ENCODE assay signal across 24 mouse cellular contexts in the genomic region with DNA sequence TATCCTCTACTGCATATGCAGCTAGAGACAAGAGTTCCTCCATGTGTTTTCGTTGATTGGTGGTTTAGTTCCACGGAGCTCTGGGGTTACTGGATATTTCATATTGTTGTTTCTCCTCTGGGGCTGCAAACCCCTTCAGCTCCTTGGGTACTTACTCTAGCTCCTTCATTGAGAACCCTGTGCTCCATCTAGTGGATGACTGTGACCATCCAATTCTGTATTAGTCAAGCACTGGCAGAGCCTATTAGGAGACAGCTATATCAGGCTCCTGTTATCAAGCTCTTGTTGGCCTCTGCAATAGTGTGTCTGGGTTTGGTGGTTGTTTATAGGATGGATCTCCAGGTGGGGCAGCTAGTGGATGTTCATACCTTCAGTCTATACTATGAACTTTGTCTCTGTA.
DNase-seq lines count a peak whose midpoint lies in the region; ATAC-seq and TF ChIP-seq lines count a peak whose summit lies in the region.
"Had no signal": no experiment of that assay in that cellular context is flagged by ENCODE, and none has a peak within 500 bp of the region (broad histone marks: within the 10 kb centered on the region; RNA-seq: fewer than 3 reads in every experiment).

No protein-coding gene starts in this region.

- no peak overlapping the region for H3K4me3 ChIP-seq in heart, adult 2 months
- no peak overlapping the region for H3K4me3 ChIP-seq in heart, embryonic 10.5 days
- no peak overlapping the region for H3K4me3 ChIP-seq in hindbrain, embryonic 13.5 days
- H3K4me3 ChIP-seq: forebrain, embryonic 10.5 days; forebrain, embryonic 13.5 days; hindbrain, embryonic 12.5 days; intestine, embryonic 15.5 days had no signal

- no peak for ATAC-seq in hindbrain, embryonic 13.5 days (ENCODE audit: low FRiP score)
- ATAC-seq: forebrain, embryonic 13.5 days; forebrain, embryonic 16.5 days; hindbrain, embryonic 16.5 days; intestine, embryonic 15.5 days; Patski had no signal

- no peaks in the 10 kb centered on the region for H3K79me2 ChIP-seq in heart, adult 2 months (replicated peaks; ENCODE audit: control insufficient read depth, insufficient read depth, low read length)

- intact Hi-C loops in heart, adult 2 months (cut with DNase I), result no loop called here
- intact Hi-C loops in heart, postnatal 10 days (cut with DNase I), result no loop called here

- TF ChIP-seq EP300 in heart, adult 2 months (IDR thresholded peaks at IDR 0.05; ENCODE audit: insufficient read depth, low read depth, low read length), result no peak

- no peaks in the 10 kb centered on the region for H3K27me3 ChIP-seq in heart, adult 2 months (ENCODE audit: control insufficient read depth, insufficient read depth, low read length)
- H3K27me3 ChIP-seq in heart, embryonic 10.5 days (ENCODE audit: insufficient read depth, poor library complexity, severe bottlenecking), result no peaks in the 10 kb centered on the region
- H3K27me3 ChIP-seq in hindbrain, embryonic 13.5 days, result no peaks in the 10 kb centered on the region
- H3K27me3 ChIP-seq: forebrain, embryonic 13.5 days; hindbrain, embryonic 12.5 days; intestine, embryonic 15.5 days; Patski had no signal

- H3K36me3 ChIP-seq in heart, adult 2 months (ENCODE audit: control insufficient read depth, insufficient read depth, low read length), result no peaks in the 10 kb centered on the region
- H3K36me3 ChIP-seq in heart, embryonic 10.5 days, result no peaks in the 10 kb centered on the region
- H3K36me3 ChIP-seq in hindbrain, embryonic 13.5 days, result no peaks in the 10 kb centered on the region
- H3K36me3 ChIP-seq: forebrain, embryonic 10.5 days; G1E; hindbrain, embryonic 12.5 days; intestine, embryonic 15.5 days had no signal

- TF ChIP-seq POLR2A in heart, adult 2 months (IDR thresholded peaks at IDR 0.05; ENCODE audit: insufficient read depth, low read depth, low read length), result no peak

- no peak overlapping the region for H3K9ac ChIP-seq in heart, adult 2 months (ENCODE audit: low read depth, low read length)
- no peak overlapping the region for H3K9ac ChIP-seq in hindbrain, embryonic 13.5 days
- H3K9ac ChIP-seq: forebrain, embryonic 13.5 days; hindbrain, embryonic 12.5 days; intestine, embryonic 15.5 days had no signal

- 69% methylated on average over 2 of the region's 2 CpGs for WGBS in heart, adult 2 months
- 79% methylated on average over 2 of the region's 2 CpGs for WGBS in heart, embryonic 10.5 days
- 76% methylated on average over 2 of the region's 2 CpGs for WGBS in hindbrain, embryonic 13.5 days

- no peak overlapping the region for H3K27ac ChIP-seq in heart, adult 2 months
- H3K27ac ChIP-seq in heart, embryonic 10.5 days, result no peak overlapping the region
- H3K27ac ChIP-seq in hindbrain, embryonic 13.5 days, result no peak overlapping the region
- H3K27ac ChIP-seq: forebrain, embryonic 10.5 days; forebrain, embryonic 13.5 days; hindbrain, embryonic 12.5 days; intestine, embryonic 15.5 days had no signal

- no peaks in the 10 kb centered on the region for H3K4me1 ChIP-seq in heart, adult 2 months (ENCODE audit: control insufficient read depth, insufficient read depth, low read length)
- H3K4me1 ChIP-seq in heart, embryonic 10.5 days, result no peaks in the 10 kb centered on the region
- no peaks in the 10 kb centered on the region for H3K4me1 ChIP-seq in hindbrain, embryonic 13.5 days (replicated peaks)
- H3K4me1 ChIP-seq: forebrain, embryonic 10.5 days; forebrain, embryonic 13.5 days; hindbrain, embryonic 12.5 days; intestine, embryonic 15.5 days had no signal

- TF ChIP-seq CTCF in heart, adult 2 months (IDR thresholded peaks at IDR 0.05), result peak; percentile 46

- no peaks in the 10 kb centered on the region for H3K9me3 ChIP-seq in heart, embryonic 10.5 days
- H3K9me3 ChIP-seq in hindbrain, embryonic 13.5 days, result no peaks in the 10 kb centered on the region
- H3K9me3 ChIP-seq: forebrain, embryonic 10.5 days; forebrain, embryonic 13.5 days; G1E; hindbrain, embryonic 12.5 days; intestine, embryonic 15.5 days had no signal

- H3K4me2 ChIP-seq in hindbrain, embryonic 13.5 days, result no peak overlapping the region
- H3K4me2 ChIP-seq: forebrain, embryonic 13.5 days; hindbrain, embryonic 12.5 days; intestine, embryonic 15.5 days had no signal

- DNase-seq in heart, adult 2 months, result no peak
- DNase-seq in heart, embryonic 10.5 days (ENCODE audit: low spot score), result no peak
- DNase-seq in 416B (ENCODE audit: low read depth) (peak; percentile 2), ES-CJ7 (ENCODE audit: low read depth, low spot score) (peak; percentile 81)
- peak; percentile 9 to 20 for DNase-seq in heart, postnatal 10 days
- DNase-seq in left cerebral cortex, adult 8-10 months (ENCODE audit: low spot score in 2 of 2), result no peak
- DNase-seq: adrenal gland, postnatal 10 days; adrenal gland, postnatal 36 days; cerebellum, adult 18-20 months; cerebellum, adult 9-10 months; cerebellum, postnatal 14 days; gastrocnemius, postnatal 10 days; gastrocnemius, postnatal 36 days; kidney, adult 11 months; kidney, adult 8-10 months had no signal

Comparison
In these comparisons a context has a peak if more than half of its experiments do, and no peak if none do; other contexts are left out.
1. DNase-seq: peak in 416B (single experiment), ES-CJ7 (single experiment) and heart, postnatal 10 days (2 of 2); none in heart, adult 2 months (0 of 2), heart, embryonic 10.5 days (single experiment) and left cerebral cortex, adult 8-10 months (0 of 2).